Mouse (Mus musculus) spleen, adult 2 months (tissue): ENCODE measurements around the gene Plcb1.

Experiments used
- CTCF ChIP-seq: fragments of 200-500 bp; IDR thresholded peaks from 2 replicates; pipeline ENCODE4 v1.5.1; 2011; ENCODE audit warnings: mild to moderate bottlenecking, inconsistent platforms; ENCODE audit not compliant: insufficient read depth, insufficient read length, insufficient replicate concordance; ENCODE audit errors: extremely low read depth
- POLR2A ChIP-seq: fragments of 200-500 bp; IDR thresholded peaks from 2 replicates; pipeline ENCODE4 v1.6.1; 2011; ENCODE audit warnings: low read depth, low read length, inconsistent platforms

DNA sequence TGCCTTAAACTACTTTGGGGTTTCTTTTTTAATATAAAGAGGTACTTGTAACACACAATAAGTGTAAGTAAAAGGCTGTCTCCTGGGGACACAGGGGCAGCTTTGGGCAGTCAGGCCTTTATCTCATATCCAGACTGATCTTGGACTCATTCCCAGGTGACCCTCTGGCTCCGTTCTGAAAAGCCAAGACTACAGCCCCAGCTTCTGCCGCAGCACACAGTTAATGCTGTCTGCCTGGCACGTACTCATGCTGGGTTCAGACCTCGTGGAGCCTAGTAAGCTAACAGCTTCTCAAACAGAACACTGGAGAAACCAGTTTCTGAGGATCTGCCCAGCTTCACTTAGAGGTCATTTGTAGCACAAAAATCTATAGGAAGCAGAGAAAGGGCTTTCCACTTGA lies 682.0 kb downstream of the Plcb1 start:
- no peak for TF ChIP-seq POLR2A
- TF ChIP-seq CTCF: no peak
